Mouse (Mus musculus): ENCODE measurements around the gene Vstm5. TPM values are rescaled to one million over a fixed set of nuclear protein-coding genes. Genes with fewer than 3 reads are reported as not detected.
A peak's percentile ranks its signal among the peaks of the same experiment; 100 is the strongest.
"Not testable (repeated sequence)": the region's sequence is repeated elsewhere in the genome, so short reads cannot be mapped to it uniquely, and the experiment has no call there.

The Vstm5 gene
- 9.9 and 11.2 TPM in 2 replicates for polyA plus RNA-seq (2015; fragmentation: Nextera tagmentation; extraction: Ambion mirVana)

DNA sequence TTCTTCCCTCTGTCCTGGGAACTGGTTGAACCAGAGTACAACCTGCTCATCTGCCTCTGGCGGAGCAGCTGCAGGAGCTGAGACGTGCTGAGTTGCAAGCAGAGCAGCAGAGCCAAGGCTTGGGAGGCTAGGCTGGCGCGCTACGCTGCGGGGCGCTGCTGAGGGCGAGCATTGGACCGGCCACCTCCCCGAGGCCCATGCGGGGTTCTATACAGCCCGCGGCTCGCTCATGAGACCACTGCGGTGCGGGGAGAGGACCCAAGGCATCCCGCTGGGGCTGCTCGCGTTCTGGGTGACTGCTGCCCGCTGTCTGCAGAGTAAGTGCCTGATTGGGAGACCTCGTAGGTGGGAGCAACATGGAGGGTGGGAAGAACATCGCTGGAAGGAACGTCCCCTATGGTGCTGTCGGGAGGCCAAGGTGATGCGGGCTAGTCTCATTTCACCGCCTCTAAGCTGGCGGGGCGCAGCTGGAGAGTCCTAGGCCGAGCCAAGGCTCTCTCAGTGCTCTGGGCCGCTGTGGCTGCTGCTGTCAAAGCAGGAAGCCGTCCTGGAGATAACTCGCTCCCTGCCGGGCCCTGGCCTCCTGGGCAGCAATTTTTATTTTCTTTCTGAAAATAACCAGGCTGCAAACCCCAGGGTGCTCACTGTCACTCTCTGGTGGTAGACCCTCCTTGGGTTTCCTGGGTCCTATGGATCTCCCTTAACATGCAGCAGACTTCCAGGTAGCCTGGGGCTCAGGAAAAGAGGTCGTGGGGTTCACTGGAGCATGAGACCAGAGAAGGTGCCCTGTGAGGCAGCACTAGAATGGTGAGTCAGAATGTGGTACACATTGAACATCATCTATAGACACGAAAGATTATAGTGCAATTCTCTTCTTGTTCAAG lies at the start of gene Vstm5:
TSS of gene Vstm5 (plus strand) at position 4 of the 884 bp plus-strand sequence.
- peak within 1 kb of the TSS; percentile 52 for H3K4me3 ChIP-seq (replicated peaks)
- no peaks in the 10 kb centered on the region for H3K36me3 ChIP-seq
- peak; percentile 97 for ATAC-seq
- H3K27me3 ChIP-seq: 0 out of 2 replicates have a peak, but pooled peaks cover 8% of the 10 kb centered on the region
- 5% methylated on average over 35 of the region's 35 CpGs for WGBS
- H3K4me1 ChIP-seq (replicated peaks): peaks cover 18% of the 10 kb centered on the region
- peak within 1 kb of the TSS; percentile 74 for H3K4me2 ChIP-seq (replicated peaks)
- H3K27ac ChIP-seq: peak within 1 kb of the TSS; percentile 67
- H3K9me3 ChIP-seq: no peaks in the 10 kb centered on the region
- H3K9ac ChIP-seq (replicated peaks): peak within 1 kb of the TSS; percentile 74

DNA sequence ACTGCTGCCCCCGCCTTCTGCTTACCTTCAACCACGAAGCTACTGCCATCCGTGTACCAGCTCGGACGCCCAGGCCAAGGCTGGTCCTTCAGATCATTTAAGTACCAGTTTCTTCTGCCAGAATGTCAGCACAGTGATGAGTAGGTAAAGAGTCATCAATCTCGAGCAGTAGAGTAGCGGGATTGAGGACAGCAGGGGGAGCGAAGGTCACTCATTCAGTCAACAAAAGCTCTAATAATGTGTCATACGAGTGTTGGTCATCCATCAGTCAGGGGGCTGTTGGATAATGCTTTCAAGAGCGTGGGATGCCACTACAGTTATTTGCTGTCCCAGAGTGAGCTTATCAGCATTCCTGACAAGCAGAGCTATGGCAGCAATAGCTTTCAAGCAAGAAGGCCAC lies 44.0 kb upstream of the Vstm5 start:
- not testable (repeated sequence) for ATAC-seq
- WGBS: 90% methylated on average over 10 of the region's 10 CpGs

DNA sequence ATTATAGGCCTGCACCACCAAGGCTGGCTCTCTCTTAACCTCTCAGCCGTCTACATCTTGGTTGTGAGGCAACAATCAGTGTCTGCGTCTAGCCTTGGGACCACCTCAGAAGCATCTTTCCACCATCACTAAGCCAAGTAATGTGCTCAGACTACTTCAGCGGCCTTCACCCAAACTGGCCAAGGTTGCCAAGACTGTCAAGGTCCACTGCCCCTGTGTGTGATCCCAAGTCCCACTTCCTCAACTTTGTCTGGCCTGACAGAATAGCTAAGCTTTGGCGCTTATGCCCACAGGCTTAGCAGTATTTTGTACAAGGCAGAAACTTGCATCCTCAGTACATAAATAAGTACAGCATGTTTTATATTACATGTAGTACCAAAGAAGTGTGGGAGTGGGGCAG lies 32.2 kb upstream of the Vstm5 start:
- H3K9ac ChIP-seq (replicated peaks): no peak overlapping the region
- WGBS: 95% methylated on average over 4 of the region's 4 CpGs
- no peak overlapping the region for H3K4me3 ChIP-seq (replicated peaks)
- no peak overlapping the region for H3K27ac ChIP-seq
- no peaks in the 10 kb centered on the region for H3K27me3 ChIP-seq
- H3K9me3 ChIP-seq: no peaks in the 10 kb centered on the region
- H3K36me3 ChIP-seq: no peaks in the 10 kb centered on the region
- no peaks in the 10 kb centered on the region for H3K4me1 ChIP-seq (replicated peaks)
- no peak overlapping the region for H3K4me2 ChIP-seq (replicated peaks)
- no peak for ATAC-seq

More for the DNA sequence above, 44.0 kb upstream of the Vstm5 start:
- not testable (repeated sequence) for H3K36me3 ChIP-seq; H3K4me2 ChIP-seq (replicated peaks); H3K27ac ChIP-seq; H3K4me3 ChIP-seq (replicated peaks); H3K9ac ChIP-seq (replicated peaks); H3K9me3 ChIP-seq; H3K27me3 ChIP-seq; H3K4me1 ChIP-seq (replicated peaks)

DNA sequence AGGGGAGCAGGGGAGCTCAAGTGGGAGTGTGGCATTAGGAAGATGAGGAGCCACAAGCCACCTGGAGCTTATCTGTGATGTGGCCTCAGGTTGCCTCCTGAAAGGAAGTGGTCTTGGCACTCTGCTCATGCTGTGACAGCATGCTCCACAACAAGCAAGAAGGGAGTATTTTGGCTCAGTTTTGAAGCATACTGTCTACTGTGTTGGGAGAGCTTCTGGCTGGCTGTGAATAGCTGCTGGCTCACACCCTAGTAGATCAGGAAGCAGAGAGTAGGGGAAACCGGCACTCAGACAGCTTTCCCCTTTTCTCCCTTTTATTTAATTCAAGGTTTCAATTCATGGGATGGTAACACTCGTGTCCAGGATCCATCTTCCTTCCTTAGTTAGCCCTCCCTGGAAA lies 29.5 kb upstream of the Vstm5 start:
- no peaks in the 10 kb centered on the region for H3K36me3 ChIP-seq
- no peaks in the 10 kb centered on the region for H3K4me1 ChIP-seq (replicated peaks)
- 78% methylated on average over 2 of the region's 2 CpGs for WGBS
- H3K4me3 ChIP-seq (replicated peaks): no peak overlapping the region
- no peaks in the 10 kb centered on the region for H3K9me3 ChIP-seq
- no peak overlapping the region for H3K27ac ChIP-seq
- no peak overlapping the region for H3K4me2 ChIP-seq (replicated peaks)
- ATAC-seq: no peak
- no peaks in the 10 kb centered on the region for H3K27me3 ChIP-seq
- no peak overlapping the region for H3K9ac ChIP-seq (replicated peaks)

DNA sequence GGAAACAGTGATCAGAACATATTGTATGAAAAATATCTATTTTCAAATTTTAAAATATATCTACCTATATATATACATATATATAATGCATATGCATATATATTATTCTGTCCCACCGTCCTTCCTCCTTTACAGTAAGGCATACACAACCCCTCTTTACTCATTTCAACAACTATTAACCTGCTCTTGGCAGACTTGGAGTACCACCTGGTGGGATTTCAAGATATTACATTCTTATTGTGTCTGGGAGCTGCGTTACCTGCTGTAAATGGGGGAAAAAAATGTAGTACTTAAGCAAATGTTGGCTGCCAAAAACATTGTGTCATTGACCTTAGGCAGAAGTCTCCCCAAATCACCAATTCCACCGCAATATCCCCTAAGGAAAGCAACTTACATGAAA lies 27.0 kb upstream of the Vstm5 start:
- H3K9ac ChIP-seq (replicated peaks): no peak overlapping the region
- no peaks in the 10 kb centered on the region for H3K9me3 ChIP-seq
- H3K4me2 ChIP-seq (replicated peaks): no peak overlapping the region
- 87% methylated on average over 3 of the region's 3 CpGs for WGBS
- no peaks in the 10 kb centered on the region for H3K4me1 ChIP-seq (replicated peaks)
- no peak for ATAC-seq
- no peaks in the 10 kb centered on the region for H3K36me3 ChIP-seq
- H3K27ac ChIP-seq: no peak overlapping the region
- no peak overlapping the region for H3K4me3 ChIP-seq (replicated peaks)
- H3K27me3 ChIP-seq: no peaks in the 10 kb centered on the region

DNA sequence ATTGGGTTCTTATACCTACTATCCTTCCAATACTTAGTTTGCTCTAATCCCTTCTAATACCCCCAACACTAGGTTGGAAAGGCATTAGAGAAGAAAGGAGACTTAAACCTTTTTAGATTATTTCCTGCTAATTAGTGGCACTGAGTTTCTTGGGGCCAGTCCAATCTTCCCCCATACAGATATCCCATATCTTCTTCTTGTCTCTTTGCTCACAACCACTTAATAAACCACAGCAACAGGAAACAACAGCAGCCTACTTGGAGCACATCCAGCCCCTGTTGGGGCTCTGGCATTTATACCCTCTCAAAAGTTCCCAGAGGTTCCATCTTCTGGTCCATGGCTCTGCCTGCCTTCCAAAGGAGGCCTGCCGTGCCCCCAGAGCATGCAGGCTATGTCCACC lies 25.1 kb upstream of the Vstm5 start:
- whole genome bisulfite sequencing: 70% methylated on average over 1 of the region's 1 CpGs
- H3K4me3 ChIP-seq (replicated peaks): no peak overlapping the region

DNA sequence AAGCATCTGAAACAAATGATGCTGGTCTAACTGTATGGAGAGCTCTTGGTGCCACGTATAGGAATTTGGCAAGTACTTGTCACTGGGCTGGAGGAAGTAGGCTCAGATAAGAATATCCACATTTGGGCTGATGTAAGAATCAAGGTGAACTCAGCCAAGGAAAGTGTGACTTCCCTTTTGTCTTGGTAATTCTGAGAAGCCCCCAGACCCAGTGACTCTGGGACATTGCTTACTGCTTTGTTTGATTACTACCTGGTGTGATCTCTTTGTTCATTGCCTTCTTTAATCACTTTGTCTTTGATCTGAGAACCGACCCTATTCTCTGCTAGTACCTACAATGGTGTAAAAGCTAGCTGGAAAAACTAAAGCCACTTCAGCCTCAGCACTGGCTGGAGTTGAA lies 13.9 kb upstream of the Vstm5 start:
- Histone ChIP-seq H3K9me3 (peaks cover 6% of the 10 kb centered on the region; the same call in 1 of the 2 replicates), H3K4me3 (replicated peaks) (no peak overlapping the region), H3K36me3 (no peaks in the 10 kb centered on the region), H3K4me1 (replicated peaks) (no peaks in the 10 kb centered on the region), H3K4me2 (replicated peaks) (no peak overlapping the region), H3K27ac (no peak overlapping the region), H3K27me3 (no peaks in the 10 kb centered on the region), H3K9ac (replicated peaks) (no peak overlapping the region)
- ATAC-seq: no peak
- WGBS: 53% methylated on average over 2 of the region's 2 CpGs

More for the DNA sequence above, 25.1 kb upstream of the Vstm5 start:
- ATAC-seq: no peak
- H3K4me1 ChIP-seq (replicated peaks): no peaks in the 10 kb centered on the region
- H3K4me2 ChIP-seq (replicated peaks): no peak overlapping the region
- no peaks in the 10 kb centered on the region for H3K27me3 ChIP-seq
- H3K27ac ChIP-seq: no peak overlapping the region
- no peak overlapping the region for H3K9ac ChIP-seq (replicated peaks)
- no peaks in the 10 kb centered on the region for H3K36me3 ChIP-seq
- H3K9me3 ChIP-seq: no peaks in the 10 kb centered on the region

DNA sequence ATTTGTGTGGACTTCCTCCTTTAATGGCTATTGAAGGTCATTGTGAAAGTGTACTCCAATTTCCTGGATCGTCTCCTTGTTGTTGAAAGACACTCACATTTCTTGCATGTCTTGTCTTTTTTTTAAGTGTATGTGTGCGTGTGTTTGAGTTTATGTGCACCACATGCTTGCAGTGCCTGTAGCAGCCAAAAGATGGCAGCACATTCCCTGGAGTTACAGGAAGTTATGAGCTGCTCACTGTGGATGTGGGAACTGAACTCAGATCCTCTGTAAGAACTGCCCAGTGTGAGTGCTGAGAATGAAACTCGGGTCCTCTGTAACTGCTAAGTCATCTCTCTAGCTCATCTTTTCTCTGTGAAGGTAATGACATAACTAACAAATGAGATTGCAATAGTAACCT lies 6.4 kb upstream of the Vstm5 start:
- Histone ChIP-seq H3K27me3 (0 out of 2 replicates have a peak, but pooled peaks cover 1% of the 10 kb centered on the region), H3K4me3 (replicated peaks) (no peak overlapping the region), H3K27ac (no peak overlapping the region), H3K9ac (replicated peaks) (no peak overlapping the region), H3K4me1 (replicated peaks) (no peaks in the 10 kb centered on the region), H3K9me3 (0 out of 2 replicates have a peak, but pooled peaks cover 3% of the 10 kb centered on the region), H3K4me2 (replicated peaks) (no peak overlapping the region), H3K36me3 (no peaks in the 10 kb centered on the region)
- WGBS: 85% methylated on average over 3 of the region's 3 CpGs
- ATAC-seq: no peak

DNA sequence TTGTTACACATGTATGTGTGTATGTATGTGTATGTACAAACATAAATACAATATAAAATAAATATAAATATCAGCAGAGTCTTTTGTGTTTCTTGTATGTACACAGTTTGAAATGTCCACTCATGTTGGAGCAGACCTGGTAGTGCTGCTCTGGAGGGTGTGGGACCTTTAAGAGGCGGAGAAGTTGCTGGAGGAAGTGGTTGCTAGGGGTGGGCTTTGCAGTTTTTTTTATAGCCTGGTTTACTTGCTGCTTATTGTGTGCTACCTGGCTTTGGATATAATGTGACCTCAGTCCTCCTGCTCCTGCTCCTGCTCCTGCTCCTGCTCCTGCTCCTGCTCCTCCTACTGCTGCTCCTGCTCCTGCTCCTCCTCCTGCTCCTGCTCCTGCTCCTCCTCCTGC lies 5.2 kb upstream of the Vstm5 start:
- WGBS: 88% methylated on average over 1 of the region's 1 CpGs
- Histone ChIP-seq H3K9me3 (0 out of 2 replicates have a peak, but pooled peaks cover 3% of the 10 kb centered on the region), H3K4me2 (replicated peaks) (no peak overlapping the region), H3K36me3 (no peaks in the 10 kb centered on the region), H3K27me3 (0 out of 2 replicates have a peak, but pooled peaks cover 5% of the 10 kb centered on the region), H3K4me1 (replicated peaks) (peaks cover 4% of the 10 kb centered on the region), H3K9ac (replicated peaks) (no peak overlapping the region), H3K27ac (no peak overlapping the region), H3K4me3 (replicated peaks) (no peak overlapping the region)
- ATAC-seq: no peak

DNA sequence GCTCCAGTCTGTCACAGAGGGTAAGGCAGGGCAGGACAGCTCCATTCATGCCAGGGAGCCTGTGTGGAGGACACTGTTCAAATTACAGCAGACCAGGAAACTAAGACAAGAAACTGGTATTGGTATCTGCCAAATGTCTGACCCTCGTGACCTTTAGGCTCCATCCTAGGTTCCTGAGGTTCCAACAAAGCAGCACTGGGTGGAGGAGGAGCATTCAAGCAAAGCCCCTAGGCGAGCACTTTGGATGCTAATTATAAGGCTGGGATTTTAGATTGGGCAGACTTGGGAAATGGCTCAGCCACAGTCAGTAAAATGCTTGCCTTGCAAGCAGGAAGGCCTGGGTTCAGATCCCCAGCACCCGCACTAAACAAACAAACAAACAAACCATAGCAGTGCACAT lies 2.9 kb upstream of the Vstm5 start:
- Histone ChIP-seq H3K27me3 (0 out of 2 replicates have a peak, but pooled peaks cover 8% of the 10 kb centered on the region), H3K9ac (replicated peaks) (no peak overlapping the region), H3K4me1 (replicated peaks) (peaks cover 18% of the 10 kb centered on the region), H3K27ac (no peak overlapping the region), H3K9me3 (0 out of 2 replicates have a peak, but pooled peaks cover 3% of the 10 kb centered on the region), H3K4me2 (replicated peaks) (no peak overlapping the region), H3K36me3 (no peaks in the 10 kb centered on the region), H3K4me3 (replicated peaks) (no peak overlapping the region)
- ATAC-seq: no peak
- WGBS: 75% methylated on average over 3 of the region's 3 CpGs

DNA sequence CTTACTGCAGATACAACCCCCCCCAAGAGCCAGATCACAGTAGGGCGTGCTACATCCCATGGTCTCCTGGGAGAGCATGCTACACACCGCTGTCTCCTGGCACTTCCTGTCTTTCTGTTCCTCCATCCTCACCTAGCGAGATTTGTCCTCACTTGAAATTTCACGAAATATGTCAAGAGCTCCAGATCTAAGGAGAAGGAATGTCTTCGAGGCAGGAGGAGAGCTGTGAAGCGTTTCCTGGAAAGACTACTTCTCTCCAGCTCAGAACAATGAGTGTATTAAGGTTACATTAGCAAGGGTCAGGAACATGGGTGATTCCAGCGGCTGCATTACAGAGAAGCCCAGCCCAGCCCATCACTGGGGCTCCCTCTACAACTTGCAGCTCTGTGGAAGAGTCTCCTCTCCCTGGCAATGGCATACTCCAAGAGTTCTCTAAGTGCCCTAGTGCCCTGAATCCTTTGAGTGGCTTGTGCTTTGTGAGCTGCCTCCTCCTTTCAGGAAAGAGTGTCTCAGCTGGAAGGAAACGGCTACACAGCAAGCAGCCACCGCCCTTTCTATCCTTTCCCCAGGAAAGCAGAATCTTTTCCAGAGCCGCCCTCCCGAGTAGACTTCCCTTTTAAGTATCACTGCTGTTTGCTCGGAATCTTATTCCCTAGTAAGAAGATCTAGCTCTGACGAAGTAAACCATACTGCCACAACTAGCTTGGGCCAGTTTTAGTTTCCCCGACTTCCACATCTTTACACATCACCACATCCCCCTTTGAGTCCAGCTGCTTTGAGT lies 1.1 kb upstream of the Vstm5 start:
- 50% methylated on average over 14 of the region's 14 CpGs for WGBS
- no peak for ATAC-seq
- H3K27me3 ChIP-seq: 0 out of 2 replicates have a peak, but pooled peaks cover 8% of the 10 kb centered on the region
- H3K4me2 ChIP-seq (replicated peaks): no peak overlapping the region
- no peaks in the 10 kb centered on the region for H3K36me3 ChIP-seq
- peaks cover 18% of the 10 kb centered on the region for H3K4me1 ChIP-seq (replicated peaks)
- H3K4me3 ChIP-seq (replicated peaks): no peak overlapping the region
- H3K27ac ChIP-seq: no peak overlapping the region
- H3K9me3 ChIP-seq: no peaks in the 10 kb centered on the region
- H3K9ac ChIP-seq (replicated peaks): no peak overlapping the region

Data from midbrain, embryonic 13.5 days (tissue).